Mouse (Mus musculus) stomach, embryonic 14.5 days (tissue): ENCODE measurements around the gene Mrpl52. TPM values are rescaled to one million over a fixed set of nuclear protein-coding genes. Genes with fewer than 3 reads are reported as not detected.

Source experiments
- ATAC-seq: fragments of 200-750 bp; cut with Nextera tagmentation; 2 replicates; pipeline ENCODE4 v1.8.0; 2017; ENCODE audit warnings: low read depth, moderate TSS enrichment; ENCODE audit not compliant: insufficient number of reproducible peaks, insufficient read depth, low FRiP score
- H3K27ac ChIP-seq: fragments of 300-500 bp; sonication (generic); 2 replicates; pipeline ENCODE4 v1.5.1; 2014; ENCODE audit warnings: mild to moderate bottlenecking, low read length, moderate library complexity, mixed read lengths
- H3K27me3 ChIP-seq: fragments of 300-500 bp; sonication (generic); 2 replicates; pipeline ENCODE4 v1.6.1; 2014; ENCODE audit warnings: low read length, control low read depth, mixed read lengths; ENCODE audit not compliant: control insufficient read depth, insufficient read depth
- H3K36me3 ChIP-seq: fragments of 300-500 bp; sonication (generic); 2 replicates; pipeline ENCODE4 v1.6.1; 2014; ENCODE audit warnings: mild to moderate bottlenecking, control low read depth, low read length, moderate library complexity, mixed read lengths; ENCODE audit not compliant: control insufficient read depth, insufficient read depth
- H3K4me1 ChIP-seq: fragments of 300-500 bp; sonication (generic); 2 replicates; pipeline ENCODE4 v1.6.1; 2014; ENCODE audit warnings: low read length, control low read depth, mixed read lengths; ENCODE audit not compliant: control insufficient read depth, insufficient read depth
- H3K4me2 ChIP-seq: fragments of 300-500 bp; sonication (generic); replicated peaks from 2 replicates; pipeline ENCODE4 v1.6.1; 2014; ENCODE audit warnings: low read depth, low read length, control low read depth
- H3K4me3 ChIP-seq: fragments of 300-500 bp; sonication (generic); 2 replicates; pipeline ENCODE4 v1.5.1; 2014; ENCODE audit warnings: low read depth, low read length, control low read depth
- H3K9ac ChIP-seq: fragments of 300-500 bp; sonication (generic); replicated peaks from 2 replicates; pipeline ENCODE4 v1.6.1; 2014; ENCODE audit warnings: low read depth, mild to moderate bottlenecking, control low read depth, low read length, moderate library complexity, mixed read lengths
- H3K9me3 ChIP-seq: fragments of 300-500 bp; sonication (generic); 2 replicates; pipeline ENCODE4 v1.6.1; 2016; ENCODE audit warnings: low read depth, low read length, control low read depth; ENCODE audit not compliant: control insufficient read depth
- WGBS: fragments of 180-500 bp; shearing (Covaris S2); extraction: QIAGEN DNeasy Blood & Tissue Kit; methylation state at CpG from one replicate; pipeline ENCODE4 v1.1.7; 2014; 5-methylcytosine and 5-hydroxymethylcytosine counted together
- polyA plus RNA-seq: library from polyadenylated mRNA; unstranded; fragments of >200 nt; fragmentation: Nextera tagmentation; extraction: Ambion mirVana; gene quantifications from 2 replicates; pipeline ENCODE4 v1.2.1, GENCODE M21; 2014

Mrpl52 gene
- polyA plus RNA-seq, 1 experiment from 2014 or later = 312 TPM

DNA sequence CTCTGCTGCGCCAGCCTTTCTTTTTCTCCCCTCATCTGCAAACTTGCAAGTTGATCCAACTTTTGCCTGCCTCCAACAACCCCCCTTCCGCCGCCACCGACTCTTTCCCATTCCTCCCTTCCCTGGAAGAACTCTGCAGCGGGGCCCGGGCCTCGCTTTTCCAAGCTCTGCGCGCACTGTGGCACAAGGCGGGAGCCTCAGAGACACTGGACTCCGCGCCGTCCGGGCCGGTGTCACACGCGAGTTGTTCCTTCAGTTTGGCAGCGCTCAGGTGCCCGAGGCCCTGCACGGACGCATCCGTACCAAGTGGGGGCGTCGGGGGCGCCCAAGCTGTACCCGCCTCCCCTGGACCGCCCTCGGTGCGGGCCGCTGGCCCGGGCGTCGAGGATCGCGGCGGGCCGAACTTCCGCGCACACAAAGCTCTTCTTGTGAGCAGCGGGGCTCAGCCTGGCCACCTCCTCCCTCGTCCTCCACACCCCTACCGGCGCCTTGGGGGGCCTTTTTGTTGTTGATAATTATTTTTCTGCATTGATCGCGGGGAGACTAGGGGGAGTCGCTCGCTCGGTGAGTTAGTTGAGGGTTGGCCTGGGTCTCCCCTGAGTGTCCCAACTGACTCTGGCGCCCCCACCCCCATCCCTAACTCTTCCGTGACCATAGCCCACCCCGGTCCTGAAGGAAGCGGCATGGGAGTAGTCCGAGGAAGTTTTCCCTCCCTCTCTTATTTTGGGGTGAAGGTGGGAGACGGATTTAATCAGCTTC lies 5.5 kb downstream of the Mrpl52 start:
- peak; percentile 23; the same call in 1 of the 2 replicates for ATAC-seq
- Histone ChIP-seq H3K4me1 (peaks cover 30% of the 10 kb centered on the region), H3K9me3 (no peaks in the 10 kb centered on the region), H3K27ac (peak overlapping the region; percentile 99), H3K27me3 (no peaks in the 10 kb centered on the region), H3K4me2 (peak overlapping the region; percentile 85), H3K4me3 (peak overlapping the region; percentile 91), H3K9ac (peak overlapping the region; percentile 96), H3K36me3 (peaks cover 26% of the 10 kb centered on the region)
- 2% methylated on average over 54 of the region's 54 CpGs for WGBS

DNA sequence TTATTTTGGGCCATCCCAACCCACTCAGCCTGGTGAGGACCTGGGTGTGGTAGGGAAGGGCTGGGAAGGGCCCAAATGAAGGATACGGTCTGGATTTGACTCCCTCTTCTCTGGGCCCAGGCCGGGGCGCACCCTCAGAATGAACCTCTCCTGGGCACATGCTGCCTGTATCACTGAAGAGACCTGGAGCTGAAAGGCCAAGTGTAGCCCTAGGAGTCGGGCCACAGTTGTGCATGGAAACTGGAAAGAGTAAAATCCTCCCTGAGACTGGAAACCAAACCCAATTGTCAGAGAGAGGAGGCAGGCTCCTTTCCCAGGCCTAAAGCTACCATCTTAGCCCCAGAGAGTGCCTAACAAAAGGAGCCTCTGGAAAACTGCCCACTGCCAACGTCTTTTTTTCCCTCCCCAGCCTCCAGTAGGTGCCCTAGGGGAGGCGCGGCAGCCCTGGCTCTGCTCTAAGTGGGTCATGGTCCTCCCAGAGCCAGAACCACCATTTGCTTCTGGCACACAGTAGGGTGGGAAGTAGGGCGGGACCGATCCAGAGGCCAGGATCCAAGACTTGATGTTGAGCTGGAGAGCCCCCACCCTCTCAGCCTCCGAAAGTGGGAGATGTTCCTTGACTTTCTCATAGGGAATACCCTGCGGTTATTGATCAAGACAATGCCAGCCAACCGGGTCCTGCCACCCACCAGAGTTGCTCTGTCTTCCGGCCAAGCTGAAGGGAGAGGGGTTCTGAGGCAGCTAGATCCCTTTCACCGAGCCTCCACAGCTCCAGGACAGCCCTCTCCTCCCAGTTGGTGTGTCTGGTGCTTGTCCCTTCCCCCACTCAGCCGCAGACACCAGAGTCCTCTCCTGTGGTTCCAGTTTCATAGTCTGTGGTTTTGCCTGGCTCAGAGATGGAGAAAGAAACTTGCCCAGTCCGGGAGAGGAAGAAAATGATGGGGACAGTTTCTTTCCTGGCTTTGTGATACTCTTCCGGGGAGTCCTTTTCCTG lies 6.4 kb downstream of the Mrpl52 start:
- H3K9me3 ChIP-seq = no peaks in the 10 kb centered on the region
- H3K36me3 ChIP-seq = peaks cover 32% of the 10 kb centered on the region
- no peak for ATAC-seq
- peak overlapping the region; percentile 91 for H3K4me3 ChIP-seq
- peaks cover 28% of the 10 kb centered on the region for H3K4me1 ChIP-seq
- WGBS = 28% methylated on average over 17 of the region's 17 CpGs
- H3K4me2 ChIP-seq = peak overlapping the region; percentile 85
- peak overlapping the region; percentile 99 for H3K27ac ChIP-seq
- H3K9ac ChIP-seq = peak overlapping the region; percentile 96
- no peaks in the 10 kb centered on the region for H3K27me3 ChIP-seq

DNA sequence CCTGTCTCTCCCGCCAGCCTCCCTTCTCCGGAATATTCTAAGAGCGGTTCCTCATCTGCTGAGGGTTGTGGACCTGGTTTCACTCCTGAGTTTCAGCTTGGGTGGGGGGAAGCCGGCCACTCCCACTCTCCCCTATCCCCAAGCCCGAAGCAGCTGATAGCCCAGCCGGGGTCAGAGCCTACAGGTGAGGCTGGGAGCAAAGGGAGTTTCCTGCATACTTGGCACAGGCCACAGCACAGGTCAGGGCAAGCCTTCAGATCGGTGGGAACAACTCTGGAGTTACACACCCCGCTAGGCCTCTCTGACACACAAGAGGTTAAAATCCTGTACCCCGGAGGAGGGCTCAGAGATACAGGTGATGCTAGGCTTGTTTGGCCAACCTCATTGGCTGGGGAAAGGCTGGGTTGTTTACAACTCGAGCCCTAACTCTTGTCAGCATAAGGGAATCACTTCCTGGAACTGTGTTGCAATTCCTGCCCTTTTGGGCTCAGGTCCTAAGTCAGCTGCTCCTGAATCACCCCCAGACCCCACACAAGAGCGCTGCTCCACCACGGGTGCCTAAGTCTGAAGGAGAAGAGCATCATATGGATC lies 7.3 kb downstream of the Mrpl52 start:
- no peaks in the 10 kb centered on the region for H3K9me3 ChIP-seq
- 42% methylated on average over 12 of the region's 12 CpGs for WGBS
- peaks cover 41% of the 10 kb centered on the region for H3K36me3 ChIP-seq
- H3K9ac ChIP-seq = peak overlapping the region; percentile 96; the same call in 1 of the 2 replicates
- H3K27ac ChIP-seq = peak overlapping the region; percentile 99; the same call in 1 of the 2 replicates
- no peak for ATAC-seq
- peak overlapping the region; percentile 85 for H3K4me2 ChIP-seq
- peak overlapping the region; percentile 91 for H3K4me3 ChIP-seq
- no peaks in the 10 kb centered on the region for H3K27me3 ChIP-seq
- peaks cover 28% of the 10 kb centered on the region for H3K4me1 ChIP-seq

DNA sequence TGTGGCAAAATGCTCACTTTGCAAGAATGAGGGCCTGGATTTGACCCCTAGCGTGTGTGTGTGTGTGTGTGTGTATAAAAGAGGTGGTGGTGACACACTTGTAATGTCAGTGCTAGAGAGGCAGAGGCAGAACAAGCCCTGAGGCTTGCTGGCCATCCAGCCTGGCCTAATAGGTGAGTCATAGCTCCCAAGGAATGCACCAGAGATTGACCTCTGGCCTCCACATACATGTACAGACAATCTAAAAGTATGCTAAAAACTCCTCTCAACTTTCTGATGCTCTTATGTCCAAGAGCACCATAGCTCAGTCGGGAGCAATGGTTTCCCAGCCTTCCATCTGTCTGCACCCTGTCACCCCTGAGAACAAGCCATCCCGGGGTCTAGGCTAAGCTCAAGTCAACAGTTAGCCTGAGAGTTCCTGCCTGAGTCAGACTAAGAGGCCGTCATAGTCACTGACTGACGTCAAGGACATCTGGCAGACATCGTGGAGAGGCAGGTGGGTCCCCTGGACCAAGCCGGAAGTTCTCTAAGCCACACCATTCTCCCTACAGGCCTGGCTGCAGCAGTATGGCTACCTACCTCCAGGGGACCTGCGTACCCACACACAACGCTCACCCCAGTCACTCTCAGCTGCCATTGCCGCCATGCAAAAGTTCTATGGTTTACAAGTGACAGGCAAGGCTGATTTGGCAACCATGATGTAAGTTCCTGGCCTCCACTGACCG lies 8.6 kb downstream of the Mrpl52 start:
- peaks cover 48% of the 10 kb centered on the region for H3K36me3 ChIP-seq
- H3K9me3 ChIP-seq = no peaks in the 10 kb centered on the region
- WGBS = 82% methylated on average over 11 of the region's 11 CpGs
- no peak overlapping the region for H3K9ac ChIP-seq
- no peak overlapping the region for H3K27ac ChIP-seq
- no peak overlapping the region for H3K4me3 ChIP-seq
- no peaks in the 10 kb centered on the region for H3K27me3 ChIP-seq
- H3K4me1 ChIP-seq = peaks cover 16% of the 10 kb centered on the region
- H3K4me2 ChIP-seq = no peak overlapping the region
- no peak for ATAC-seq

DNA sequence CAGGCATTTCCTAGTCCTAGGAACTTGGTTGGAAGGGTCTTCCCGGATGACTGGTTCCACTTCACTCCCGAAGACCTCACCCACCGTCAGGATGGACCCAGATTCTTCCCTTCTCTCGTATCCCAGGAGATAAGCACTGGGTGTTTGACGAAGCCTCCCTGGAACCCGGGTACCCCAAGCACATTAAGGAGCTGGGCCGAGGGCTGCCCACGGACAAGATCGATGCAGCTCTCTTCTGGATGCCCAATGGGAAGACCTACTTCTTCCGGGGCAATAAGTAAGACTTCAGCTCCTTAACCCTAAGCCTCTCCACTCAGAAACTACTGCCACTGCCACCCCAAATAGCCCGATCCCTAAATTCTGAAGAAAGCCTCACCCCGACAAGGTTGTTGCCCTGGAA lies 12.4 kb downstream of the Mrpl52 start:
- Histone ChIP-seq H3K36me3 (peaks cover 60% of the 10 kb centered on the region), H3K27ac (no peak overlapping the region), H3K27me3 (no peaks in the 10 kb centered on the region), H3K4me1 (peaks cover 16% of the 10 kb centered on the region), H3K4me3 (no peak overlapping the region), H3K4me2 (no peak overlapping the region), H3K9ac (no peak overlapping the region), H3K9me3 (no peaks in the 10 kb centered on the region)
- 87% methylated on average over 12 of the region's 12 CpGs for WGBS
- no peak for ATAC-seq

DNA sequence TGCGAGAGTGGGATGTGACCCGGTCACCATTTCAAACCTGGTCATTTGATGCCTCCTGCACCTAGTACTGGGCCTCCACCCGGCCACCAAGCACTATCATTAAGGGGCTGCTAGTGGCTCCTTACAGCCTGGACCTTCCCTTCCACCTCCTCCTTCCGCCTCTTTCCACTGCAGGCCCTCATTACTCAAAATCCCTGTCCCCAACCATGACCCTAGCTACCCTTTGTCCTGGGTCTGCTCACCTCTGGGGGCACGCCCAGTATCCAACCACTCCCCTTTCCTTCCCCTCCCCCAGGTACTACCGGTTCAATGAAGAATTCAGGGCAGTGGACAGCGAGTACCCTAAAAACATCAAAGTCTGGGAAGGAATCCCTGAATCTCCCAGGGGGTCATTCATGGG lies 12.9 kb downstream of the Mrpl52 start:
- Histone ChIP-seq H3K27me3 (no peaks in the 10 kb centered on the region), H3K36me3 (peaks cover 60% of the 10 kb centered on the region), H3K4me1 (peaks cover 14% of the 10 kb centered on the region; the same call in 1 of the 2 replicates), H3K9ac (no peak overlapping the region), H3K27ac (no peak overlapping the region), H3K4me2 (no peak overlapping the region), H3K9me3 (no peaks in the 10 kb centered on the region), H3K4me3 (no peak overlapping the region)
- WGBS = 64% methylated on average over 7 of the region's 7 CpGs
- ATAC-seq = no peak

DNA sequence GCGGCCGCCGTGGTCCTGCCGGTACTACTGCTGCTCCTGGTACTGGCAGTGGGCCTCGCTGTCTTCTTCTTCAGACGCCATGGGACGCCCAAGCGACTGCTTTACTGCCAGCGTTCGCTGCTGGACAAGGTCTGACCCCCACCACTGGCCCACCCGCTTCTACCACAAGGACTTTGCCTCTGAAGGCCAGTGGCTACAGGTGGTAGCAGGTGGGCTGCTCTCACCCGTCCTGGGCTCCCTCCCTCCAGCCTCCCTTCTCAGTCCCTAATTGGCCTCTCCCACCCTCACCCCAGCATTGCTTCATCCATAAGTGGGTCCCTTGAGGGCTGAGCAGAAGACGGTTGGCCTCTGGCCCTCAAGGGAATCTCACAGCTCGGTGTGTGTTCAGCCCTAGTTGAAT lies 13.8 kb downstream of the Mrpl52 start:
- H3K9me3 ChIP-seq = no peaks in the 10 kb centered on the region
- H3K9ac ChIP-seq = no peak overlapping the region
- no peak overlapping the region for H3K4me3 ChIP-seq
- H3K36me3 ChIP-seq = peaks cover 58% of the 10 kb centered on the region
- H3K27me3 ChIP-seq = no peaks in the 10 kb centered on the region
- H3K4me2 ChIP-seq = no peak overlapping the region
- H3K4me1 ChIP-seq = peaks cover 11% of the 10 kb centered on the region; the same call in 1 of the 2 replicates
- WGBS = 89% methylated on average over 14 of the region's 14 CpGs
- no peak overlapping the region for H3K27ac ChIP-seq
- no peak for ATAC-seq
